Mouse (Mus musculus): ENCODE results near the gene Trim61.

Gene Trim61

GRCm38 (mm10) chr8:64987731-64988130 is 30.6 kb downstream of the Trim61 start, which contains the start of gene Trim75:
Gene Trim75, minus strand, starts transcription at chr8:64987831.
- no peak for DNase-seq (ENCODE audit: low spot score)

- DNase-seq (ENCODE audit: low spot score): no peak
Observed at GRCm38 (mm10) chr8:64983150-64983897, 35.0 kb downstream of the Trim61 start.
